Mouse (Mus musculus) bone marrow, adult 2 months (tissue): ENCODE results near the gene Stx2. TPM values are rescaled to one million over a fixed set of nuclear protein-coding genes. Genes with fewer than 3 reads are reported as not detected.

Experiments used
- H3K27ac ChIP-seq: fragments of 200-500 bp; 2 replicates; pipeline ENCODE4 v1.5.1; 2012; ENCODE audit warnings: low read depth, mild to moderate bottlenecking, control low read depth, inconsistent platforms, low read length; ENCODE audit not compliant: control insufficient read depth, poor library complexity, insufficient read depth
- H3K4me1 ChIP-seq: fragments of 200-500 bp; 2 replicates; pipeline ENCODE4 v1.6.1; 2011; ENCODE audit warnings: low read length; ENCODE audit not compliant: control insufficient read depth, insufficient read depth
- H3K4me3 ChIP-seq: fragments of 200-500 bp; replicated peaks from 2 replicates; pipeline ENCODE3; 2011; ENCODE audit warnings: mild to moderate bottlenecking, low read depth, low read length, control low read depth; ENCODE audit not compliant: control insufficient read depth
- CTCF ChIP-seq: fragments of 200-500 bp; IDR thresholded peaks from 2 replicates; pipeline ENCODE4 v1.5.1; 2011; ENCODE audit warnings: low read length, control low read depth; ENCODE audit not compliant: control insufficient read depth, insufficient read depth
- POLR2A ChIP-seq: fragments of 200-500 bp; IDR thresholded peaks from 2 replicates; pipeline ENCODE4 v1.6.1; 2011; ENCODE audit warnings: low read depth, mild to moderate bottlenecking, control low read depth, low read length, borderline replicate concordance; ENCODE audit not compliant: control insufficient read depth
- WGBS: fragments of 180-500 bp; shearing (Covaris S2); methylation state at CpG from one replicate; pipeline ENCODE4 v1.1.7; 2018; 5-methylcytosine and 5-hydroxymethylcytosine counted together
- polyA plus RNA-seq: library from polyadenylated mRNA; stranded (reverse); fragments of >200 nt; gene quantifications from 2 replicates; pipeline ENCODE4 v1.2.4, GENCODE M21; 2011; ENCODE audit warnings: low replicate concordance; ENCODE audit not compliant: missing spikeins, insufficient read depth, insufficient read length

Gene Stx2
- polyA plus RNA-seq, 1 experiment: 90.6 TPM

GRCm38 (mm10) chr5:129007105-129007957 is 1.0 kb downstream of the Stx2 start:
- Histone ChIP-seq H3K27ac (peak overlapping the region; percentile 93), H3K4me1 (peaks cover 6% of the 10 kb centered on the region), H3K4me3 (peak overlapping the region; percentile 79)
- TF ChIP-seq POLR2A (peak; percentile 26; the same call in 1 of the 2 replicates), CTCF (no peak)
- WGBS: 56% methylated on average over 14 of the region's 14 CpGs

DNA sequence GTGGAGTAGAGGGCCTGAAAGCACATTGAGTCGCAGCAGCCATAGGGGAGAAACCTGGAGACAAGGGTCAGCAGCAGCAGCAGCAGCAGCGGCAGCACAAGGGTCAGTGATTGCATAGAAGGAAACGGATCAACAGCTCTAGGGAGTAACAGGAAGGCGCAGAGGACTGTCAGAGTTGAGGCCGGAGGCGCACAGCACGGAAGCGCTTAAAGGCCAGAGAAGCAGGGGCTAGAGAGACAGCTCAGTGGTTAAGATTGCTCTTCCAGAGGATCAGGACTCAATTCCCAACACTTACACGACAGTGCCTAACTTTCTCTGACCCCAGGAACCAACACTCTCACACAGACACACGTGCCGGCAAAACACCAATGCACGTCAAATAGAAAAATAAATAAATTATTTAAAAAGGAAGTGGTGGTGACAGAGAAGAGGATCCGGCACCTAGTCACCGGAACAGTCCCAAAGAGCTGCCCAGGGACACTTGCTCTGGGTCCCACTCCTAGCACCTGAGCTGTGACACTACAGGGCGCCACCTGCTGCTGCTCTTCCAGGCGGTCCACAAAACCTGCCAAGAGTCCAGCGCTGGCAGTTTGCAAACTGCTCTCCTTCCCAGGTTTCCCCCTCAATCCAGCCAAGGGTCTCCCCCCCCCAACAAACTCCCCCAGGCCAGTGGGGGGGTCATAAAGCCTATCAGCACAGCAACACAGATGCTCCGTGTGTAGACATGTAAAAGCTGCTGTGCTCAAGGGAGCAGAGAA is 2.2 kb downstream of the Stx2 start:
- TF ChIP-seq CTCF (peak; percentile 24; the same call in 1 of the 2 replicates), POLR2A (no peak)
- 38% methylated on average over 18 of the region's 18 CpGs for WGBS
- Histone ChIP-seq H3K4me1 (peaks cover 6% of the 10 kb centered on the region), H3K27ac (peak overlapping the region; percentile 93), H3K4me3 (peak overlapping the region; percentile 79)

GRCm38 (mm10) chr5:129005416-129005815 is 3.0 kb downstream of the Stx2 start:
- TF ChIP-seq POLR2A: no peak
- no peak for TF ChIP-seq CTCF
- Histone ChIP-seq H3K27ac (peak overlapping the region; percentile 93; the same call in 1 of the 2 replicates), H3K4me1 (peaks cover 6% of the 10 kb centered on the region), H3K4me3 (peak overlapping the region; percentile 79)
- WGBS: 53% methylated on average over 3 of the region's 3 CpGs

DNA sequence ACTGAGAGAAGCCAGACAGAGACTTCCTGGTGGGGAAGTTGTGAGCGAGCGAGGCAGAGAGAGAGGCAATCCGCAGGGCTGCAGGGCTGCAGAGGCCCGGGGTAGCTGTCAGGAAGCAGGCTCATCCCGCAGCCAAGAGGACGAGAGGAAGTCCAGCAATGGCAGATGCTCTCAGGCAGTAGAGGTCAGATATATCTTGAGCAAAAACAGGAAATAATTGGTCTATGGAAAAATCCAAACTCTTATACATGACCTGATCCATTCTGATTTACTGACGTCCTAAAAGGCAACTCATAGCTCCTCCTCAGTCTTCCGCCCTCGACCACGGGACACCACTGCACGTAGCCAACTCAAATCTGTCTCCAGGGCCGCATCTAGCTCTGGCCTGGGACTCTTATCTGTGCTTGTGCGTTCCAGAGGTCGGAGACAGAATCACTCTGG is 5.8 kb downstream of the Stx2 start:
- WGBS: 9% methylated on average over 14 of the region's 14 CpGs
- Histone ChIP-seq H3K4me3 (no peak overlapping the region), H3K4me1 (peaks cover 6% of the 10 kb centered on the region), H3K27ac (peak overlapping the region; percentile 66)
- TF ChIP-seq POLR2A (no peak), CTCF (no peak)

DNA sequence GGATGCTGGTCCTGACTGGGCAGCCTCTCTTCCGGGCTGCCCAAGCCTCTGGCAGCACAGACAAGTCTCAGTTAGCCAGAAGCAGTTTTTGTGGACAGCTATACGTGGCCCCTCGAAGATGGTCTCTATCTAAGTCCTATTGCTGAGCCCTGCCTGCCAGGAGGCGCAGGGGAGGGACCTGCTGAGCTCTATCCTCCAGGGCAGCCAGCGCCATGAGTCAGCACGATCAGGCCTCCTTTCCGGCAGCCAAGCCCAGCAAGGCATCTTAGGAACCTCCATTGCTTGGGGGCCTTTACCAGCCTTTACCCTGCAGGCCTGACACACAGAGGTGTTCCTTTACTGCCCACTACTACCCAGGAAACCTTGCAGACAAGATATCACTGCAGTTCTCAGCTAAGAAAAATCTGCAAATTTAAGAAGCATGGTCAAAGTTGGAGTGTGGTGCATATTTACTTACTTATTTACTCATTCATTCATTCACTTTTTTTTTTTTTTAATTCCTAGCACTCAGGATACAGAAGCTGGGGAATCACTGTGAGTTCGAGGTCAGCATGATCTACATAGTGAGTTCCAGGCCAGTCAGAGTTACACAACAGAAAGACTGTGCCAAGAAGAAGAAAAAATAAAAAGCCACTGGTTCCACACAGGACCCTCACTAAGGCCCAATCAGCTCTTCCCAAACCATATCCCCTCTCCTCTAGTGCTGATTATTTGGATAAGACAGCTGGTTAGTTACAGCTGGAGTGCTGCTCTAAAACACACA is 7.5 kb downstream of the Stx2 start:
- 0 out of 2 replicates have a peak, but pooled peaks have one; percentile 8 for TF ChIP-seq CTCF
- TF ChIP-seq POLR2A: no peak; the same call in 1 of the 2 replicates
- H3K4me3 ChIP-seq: no peak overlapping the region
- peaks cover 3% of the 10 kb centered on the region for H3K4me1 ChIP-seq
- WGBS: 24% methylated on average over 8 of the region's 8 CpGs
- peak overlapping the region; percentile 68; the same call in 1 of the 2 replicates for H3K27ac ChIP-seq

GRCm38 (mm10) chr5:128987141-128987954 is 21.0 kb downstream of the Stx2 start:
- TF ChIP-seq CTCF (no peak), POLR2A (no peak)
- 81% methylated on average over 19 of the region's 19 CpGs for WGBS
- no peak overlapping the region for H3K4me3 ChIP-seq
- no peak overlapping the region for H3K27ac ChIP-seq
- H3K4me1 ChIP-seq: no peaks in the 10 kb centered on the region

DNA sequence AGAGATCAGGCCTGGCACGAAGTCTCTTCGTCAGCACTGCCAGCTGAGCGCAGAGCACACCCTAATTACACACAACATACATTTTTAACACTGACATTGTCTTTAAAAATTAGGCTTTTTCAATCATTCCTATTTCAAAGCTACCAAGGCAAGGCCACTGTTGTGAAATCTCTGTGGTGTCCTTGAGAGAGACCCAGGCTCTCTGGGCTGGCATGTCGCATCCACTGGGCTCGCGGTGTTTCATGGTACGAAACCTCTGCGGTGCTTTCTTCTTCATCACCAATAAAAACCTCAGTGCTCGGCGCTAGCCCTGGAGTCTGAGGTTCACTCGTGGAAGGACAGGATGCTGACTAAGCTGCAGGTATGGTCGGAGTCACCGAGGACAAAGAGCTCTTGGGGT is 22.4 kb downstream of the Stx2 start:
- TF ChIP-seq CTCF (no peak), POLR2A (no peak)
- Histone ChIP-seq H3K27ac (no peak overlapping the region), H3K4me3 (no peak overlapping the region), H3K4me1 (no peaks in the 10 kb centered on the region)
- 94% methylated on average over 13 of the region's 13 CpGs for WGBS
